Mouse (Mus musculus) midbrain, embryonic 15.5 days (tissue): Measurements from ENCODE around the gene 1700080O16Rik. TPM values are rescaled to one million over a fixed set of nuclear protein-coding genes. Genes with fewer than 3 reads are reported as not detected.

Experiments used
- ATAC-seq: fragments of 200-750 bp; cut with Nextera tagmentation; replicated peaks from 2 replicates; pipeline ENCODE4 v1.8.0; 2017; ENCODE audit warnings: moderate TSS enrichment
- H3K27ac ChIP-seq: fragments of 300-500 bp; sonication (generic); 2 replicates; pipeline ENCODE4 v1.5.1; 2015; ENCODE audit warnings: mild to moderate bottlenecking, inconsistent platforms
- H3K27me3 ChIP-seq: fragments of 300-500 bp; sonication (generic); replicated peaks from 2 replicates; pipeline ENCODE4 v1.6.1; 2015; ENCODE audit warnings: inconsistent platforms
- H3K36me3 ChIP-seq: fragments of 300-500 bp; sonication (generic); replicated peaks from 2 replicates; pipeline ENCODE4 v1.6.1; 2015; ENCODE audit warnings: inconsistent platforms
- H3K4me1 ChIP-seq: fragments of 300-500 bp; sonication (generic); 2 replicates; pipeline ENCODE4 v1.6.1; 2015; ENCODE audit warnings: inconsistent platforms
- H3K4me2 ChIP-seq: fragments of 300-500 bp; sonication (generic); 2 replicates; pipeline ENCODE4 v1.6.1; 2015; ENCODE audit warnings: inconsistent platforms, mild to moderate bottlenecking, moderate library complexity
- H3K4me3 ChIP-seq: fragments of 300-500 bp; sonication (generic); 2 replicates; pipeline ENCODE4 v1.5.1; 2015; ENCODE audit warnings: mild to moderate bottlenecking, inconsistent platforms
- H3K9ac ChIP-seq: fragments of 300-500 bp; sonication (generic); 2 replicates; pipeline ENCODE4 v1.6.1; 2015; ENCODE audit warnings: mild to moderate bottlenecking, inconsistent platforms
- H3K9me3 ChIP-seq: fragments of 300-500 bp; sonication (generic); 2 replicates; pipeline ENCODE4 v1.6.1; 2016; ENCODE audit warnings: inconsistent platforms
- WGBS: fragments of 180-500 bp; shearing (Covaris S2); methylation state at CpG from one replicate; pipeline ENCODE4 v1.1.7; 2015; ENCODE audit warnings: mixed read lengths; 5-methylcytosine and 5-hydroxymethylcytosine counted together
- polyA plus RNA-seq: library from polyadenylated mRNA; unstranded; fragments of >200 nt; fragmentation: Nextera tagmentation; extraction: Ambion mirVana; gene quantifications from 2 replicates; pipeline ENCODE4 v1.2.1, GENCODE M21; 2015

Gene 1700080O16Rik
- not detected in 2 replicates for polyA plus RNA-seq

DNA sequence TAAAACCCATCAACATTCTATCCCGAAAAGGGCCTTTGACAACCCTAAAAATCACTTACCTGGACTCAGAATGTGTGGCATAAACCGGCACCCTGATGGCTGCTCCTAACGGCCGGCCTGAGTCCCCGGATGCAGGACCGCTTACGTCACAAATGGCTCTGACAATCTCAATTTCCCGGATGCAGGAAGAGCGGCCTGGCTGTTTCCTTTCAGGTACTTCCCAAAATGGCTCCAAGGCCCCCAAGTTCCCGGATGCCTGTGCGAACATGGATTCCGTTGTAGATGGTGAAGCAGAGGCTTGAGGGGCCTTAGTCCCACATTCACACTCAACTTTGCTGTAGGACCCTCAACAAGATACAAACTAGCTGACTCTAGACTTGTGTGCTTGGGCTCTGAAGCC lies at the start of gene 1700080O16Rik:
Gene 1700080O16Rik, minus strand, starts transcription at position 101 of the 400 bp plus-strand sequence.
- H3K4me3 ChIP-seq: no peak within 1 kb of the TSS
- H3K4me1 ChIP-seq: no peaks in the 10 kb centered on the region
- no peaks in the 10 kb centered on the region for H3K27me3 ChIP-seq
- no peak within 1 kb of the TSS for H3K4me2 ChIP-seq
- no peaks in the 10 kb centered on the region for H3K9me3 ChIP-seq
- no peak within 1 kb of the TSS for H3K27ac ChIP-seq
- 94% methylated on average over 12 of the region's 12 CpGs for WGBS
- no peaks in the 10 kb centered on the region for H3K36me3 ChIP-seq
- no peak within 1 kb of the TSS for H3K9ac ChIP-seq
- ATAC-seq: no peak

DNA sequence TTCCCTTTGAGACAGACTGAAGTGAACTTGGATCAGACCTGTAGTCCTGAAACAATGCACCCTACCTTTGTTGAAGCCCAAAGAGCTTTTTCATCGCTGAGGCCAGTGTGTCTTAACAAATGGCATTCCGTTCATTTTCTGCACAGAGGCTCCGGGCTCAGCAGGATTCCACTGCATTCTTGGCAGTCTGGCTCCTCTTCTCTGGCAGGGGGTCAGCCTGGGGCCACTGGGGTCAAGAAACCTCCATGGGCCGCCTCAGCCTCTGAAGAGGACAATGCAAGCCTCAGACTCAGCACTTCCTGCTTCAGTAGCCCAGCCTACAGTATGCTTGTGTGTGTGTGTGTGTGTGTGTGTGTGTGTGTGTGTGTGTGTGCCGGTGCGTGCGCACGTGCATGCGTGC lies 45.1 kb upstream of the 1700080O16Rik start:
- Histone ChIP-seq H3K4me1 (no peaks in the 10 kb centered on the region), H3K9ac (no peak overlapping the region), H3K9me3 (no peaks in the 10 kb centered on the region), H3K27me3 (no peaks in the 10 kb centered on the region), H3K4me2 (no peak overlapping the region), H3K36me3 (no peaks in the 10 kb centered on the region), H3K27ac (no peak overlapping the region), H3K4me3 (no peak overlapping the region)
- no peak for ATAC-seq
- WGBS: 55% methylated on average over 9 of the region's 9 CpGs

GRCm38 (mm10) chrX:52000072-52000471 lies 27.5 kb upstream of the 1700080O16Rik start:
- Histone ChIP-seq H3K4me3 (no peak overlapping the region), H3K36me3 (no peaks in the 10 kb centered on the region), H3K4me1 (no peaks in the 10 kb centered on the region), H3K27ac (no peak overlapping the region), H3K4me2 (no peak overlapping the region), H3K9me3 (no peaks in the 10 kb centered on the region), H3K9ac (no peak overlapping the region), H3K27me3 (no peaks in the 10 kb centered on the region)
- 77% methylated on average over 5 of the region's 5 CpGs for WGBS
- no peak for ATAC-seq

- 81% methylated on average over 4 of the region's 4 CpGs for WGBS
- no peak for ATAC-seq
- Histone ChIP-seq H3K4me2 (no peak overlapping the region), H3K27me3 (no peaks in the 10 kb centered on the region), H3K36me3 (no peaks in the 10 kb centered on the region), H3K4me1 (no peaks in the 10 kb centered on the region), H3K9ac (no peak overlapping the region), H3K9me3 (no peaks in the 10 kb centered on the region), H3K27ac (no peak overlapping the region), H3K4me3 (no peak overlapping the region)
Measured at GRCm38 (mm10) chrX:51999426-51999825, 26.9 kb upstream of the 1700080O16Rik start.

- no peaks in the 10 kb centered on the region for H3K4me1 ChIP-seq
- 70% methylated on average over 4 of the region's 4 CpGs for WGBS
- H3K36me3 ChIP-seq: no peaks in the 10 kb centered on the region
- H3K27ac ChIP-seq: no peak overlapping the region
- ATAC-seq: no peak
- no peak overlapping the region for H3K4me2 ChIP-seq
- H3K4me3 ChIP-seq: no peak overlapping the region
- H3K9me3 ChIP-seq: no peaks in the 10 kb centered on the region
- no peak overlapping the region for H3K9ac ChIP-seq
- no peaks in the 10 kb centered on the region for H3K27me3 ChIP-seq
Measured at GRCm38 (mm10) chrX:51976361-51976760, 3.8 kb upstream of the 1700080O16Rik start.

- no peaks in the 10 kb centered on the region for H3K9me3 ChIP-seq
- no peaks in the 10 kb centered on the region for H3K4me1 ChIP-seq
- H3K9ac ChIP-seq: no peak overlapping the region
- H3K27me3 ChIP-seq: no peaks in the 10 kb centered on the region
- no peak for ATAC-seq
- no peak overlapping the region for H3K4me2 ChIP-seq
- no peak overlapping the region for H3K4me3 ChIP-seq
- H3K27ac ChIP-seq: no peak overlapping the region
- no peaks in the 10 kb centered on the region for H3K36me3 ChIP-seq
Measured at GRCm38 (mm10) chrX:51974618-51975017, 2.0 kb upstream of the 1700080O16Rik start.

GRCm38 (mm10) chrX:51948071-51948470 lies 24.5 kb downstream of the 1700080O16Rik start:
- H3K27ac ChIP-seq: no peak overlapping the region
- H3K27me3 ChIP-seq: no peaks in the 10 kb centered on the region
- no peak overlapping the region for H3K4me2 ChIP-seq
- no peaks in the 10 kb centered on the region for H3K4me1 ChIP-seq
- H3K36me3 ChIP-seq: no peaks in the 10 kb centered on the region
- no peak overlapping the region for H3K9ac ChIP-seq
- 91% methylated on average over 3 of the region's 3 CpGs for WGBS
- no peaks in the 10 kb centered on the region for H3K9me3 ChIP-seq
- ATAC-seq: no peak
- H3K4me3 ChIP-seq: no peak overlapping the region

DNA sequence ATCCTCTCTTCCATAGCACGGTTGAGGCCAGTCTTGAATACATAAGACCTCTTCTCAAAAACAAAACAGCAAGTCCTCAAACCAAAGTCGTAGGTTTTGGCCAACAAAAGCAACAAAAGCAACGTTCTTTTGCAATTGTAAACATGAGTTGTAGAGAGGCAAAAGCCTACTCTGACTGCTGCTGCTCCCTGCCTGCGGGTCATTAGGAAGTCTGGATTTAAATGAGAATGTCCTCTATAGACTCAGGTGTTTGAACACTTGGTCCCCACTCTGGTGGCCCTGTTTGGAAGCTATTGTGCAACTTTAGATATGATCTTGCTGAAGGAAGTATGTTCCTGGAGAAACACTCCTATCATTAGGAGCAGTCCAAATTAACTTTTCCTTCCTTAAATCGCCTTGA lies 34.5 kb downstream of the 1700080O16Rik start:
- no peak for ATAC-seq
- Histone ChIP-seq H3K27ac (no peak overlapping the region), H3K4me3 (no peak overlapping the region), H3K36me3 (no peaks in the 10 kb centered on the region), H3K4me1 (no peaks in the 10 kb centered on the region), H3K4me2 (no peak overlapping the region), H3K9ac (no peak overlapping the region), H3K27me3 (no peaks in the 10 kb centered on the region), H3K9me3 (no peaks in the 10 kb centered on the region)
- 60% methylated on average over 5 of the region's 5 CpGs for WGBS

DNA sequence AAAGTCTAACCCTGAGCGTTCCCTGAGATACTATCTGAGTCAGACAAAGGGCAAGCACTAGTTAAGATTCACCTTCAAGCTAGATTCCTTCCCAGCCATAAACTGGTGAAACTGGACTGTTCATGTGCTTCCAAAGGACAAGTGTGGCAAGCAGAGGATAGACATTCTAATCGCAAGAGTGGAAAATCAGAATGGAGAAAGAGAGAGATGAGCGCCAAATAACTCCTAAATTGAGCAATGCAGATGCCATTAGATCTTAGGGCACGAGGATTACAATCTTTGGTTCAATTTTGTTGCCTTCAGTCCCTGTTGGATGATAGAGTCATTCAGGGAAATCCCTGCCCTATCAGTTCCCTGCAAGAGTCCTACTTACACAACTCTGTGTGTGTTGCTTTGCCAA lies 53.5 kb downstream of the 1700080O16Rik start:
- no peak overlapping the region for H3K4me3 ChIP-seq
- no peak overlapping the region for H3K9ac ChIP-seq
- no peak overlapping the region for H3K27ac ChIP-seq
- no peak overlapping the region for H3K4me2 ChIP-seq
- no peaks in the 10 kb centered on the region for H3K4me1 ChIP-seq
- H3K36me3 ChIP-seq: no peaks in the 10 kb centered on the region
- ATAC-seq: no peak
- no peaks in the 10 kb centered on the region for H3K9me3 ChIP-seq
- WGBS: 83% methylated on average over 4 of the region's 4 CpGs
- H3K27me3 ChIP-seq: no peaks in the 10 kb centered on the region

Other genes with a start within 250 kb of the 1700080O16Rik start
- not detected in 2 replicates for gene Usp26, start 171.5 kb downstream of the 1700080O16Rik start, polyA plus RNA-seq
- 9.6 and 11.3 TPM in 2 replicates for gene Gpc4, start 192.5 kb upstream of the 1700080O16Rik start, polyA plus RNA-seq